Mouse (Mus musculus) cerebellum, postnatal 25 days (tissue): Measurements from ENCODE around the gene Cbarp.

Experiments
- DNase-seq, 2 experiments: peaks; one replicate each; pipeline ENCODE4 v3.0.0; 2021; ENCODE audit warnings: mixed read lengths in 2 of 2

The Cbarp gene

GRCm38 (mm10) chr10:80123932-80124562, 16.6 kb downstream of the Cbarp start:
- DNase-seq: no peak

GRCm38 (mm10) chr10:80121639-80122038, 19.0 kb downstream of the Cbarp start:
- DNase-seq: no peak

DNA sequence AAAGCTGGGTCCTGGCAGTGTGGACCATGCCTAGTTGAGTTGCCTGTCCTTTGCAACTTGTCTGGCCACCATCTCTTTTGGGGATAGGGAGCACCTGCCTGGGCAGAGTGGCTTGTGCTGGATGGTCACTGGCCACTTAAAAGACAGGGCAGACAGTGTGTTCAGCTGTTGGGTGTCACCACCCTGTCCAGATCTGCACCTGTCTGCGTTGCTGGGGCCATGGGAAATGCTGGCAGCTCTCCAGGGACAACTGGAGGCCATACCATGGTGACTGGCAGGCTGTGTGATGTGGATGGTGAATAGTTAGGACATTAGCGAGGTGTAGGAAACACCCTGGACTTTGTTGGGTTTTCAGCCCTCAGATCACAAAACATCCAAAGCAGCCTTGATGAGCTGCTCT, 20.5 kb downstream of the Cbarp start:
- peak in 1 of 2 experiments; percentile 38 for DNase-seq

- peak; percentile 49 to 73 for DNase-seq
Measured at GRCm38 (mm10) chr10:80118552-80118951, 22.1 kb downstream of the Cbarp start.

DNA sequence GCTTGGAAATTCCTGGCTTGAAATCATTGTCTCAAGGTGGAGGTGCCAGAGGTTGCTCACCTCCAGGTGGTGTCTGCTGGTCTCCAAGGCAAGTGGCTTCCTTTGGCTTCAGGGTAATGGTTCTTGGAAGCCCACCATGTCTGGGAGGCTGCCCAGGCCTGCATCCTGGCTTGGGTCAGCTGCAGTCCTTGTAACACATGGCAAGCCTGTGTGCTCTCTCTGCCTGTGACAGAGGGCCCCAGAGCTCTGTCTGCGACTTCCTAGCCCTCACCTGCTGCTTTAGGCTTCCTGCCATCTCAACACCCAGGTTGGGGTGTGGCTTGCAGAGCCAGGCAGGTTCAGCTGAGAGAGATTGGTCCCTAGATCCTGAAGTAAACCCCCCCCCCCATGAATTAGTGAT, 22.9 kb downstream of the Cbarp start:
- peak; percentile 63 to 73 for DNase-seq

- peak in 1 of 2 experiments; percentile 57 for DNase-seq
Measured at GRCm38 (mm10) chr10:80116927-80117691, 23.5 kb downstream of the Cbarp start.

GRCm38 (mm10) chr10:80116563-80116926, 24.1 kb downstream of the Cbarp start:
- DNase-seq: peak in 1 of 2 experiments; percentile 52

- no peak for DNase-seq
Measured at GRCm38 (mm10) chr10:80115944-80116335, 24.7 kb downstream of the Cbarp start.

- DNase-seq: peak; percentile 97 to 100
Measured at GRCm38 (mm10) chr10:80115290-80115943, 25.2 kb downstream of the Cbarp start, which contains the start of gene Stk11. Gene Stk11 (plus strand): TSS chr10:80115803.

- DNase-seq: peak; percentile 93 to 97
Measured at GRCm38 (mm10) chr10:80114341-80115284, 26.0 kb downstream of the Cbarp start.

DNA sequence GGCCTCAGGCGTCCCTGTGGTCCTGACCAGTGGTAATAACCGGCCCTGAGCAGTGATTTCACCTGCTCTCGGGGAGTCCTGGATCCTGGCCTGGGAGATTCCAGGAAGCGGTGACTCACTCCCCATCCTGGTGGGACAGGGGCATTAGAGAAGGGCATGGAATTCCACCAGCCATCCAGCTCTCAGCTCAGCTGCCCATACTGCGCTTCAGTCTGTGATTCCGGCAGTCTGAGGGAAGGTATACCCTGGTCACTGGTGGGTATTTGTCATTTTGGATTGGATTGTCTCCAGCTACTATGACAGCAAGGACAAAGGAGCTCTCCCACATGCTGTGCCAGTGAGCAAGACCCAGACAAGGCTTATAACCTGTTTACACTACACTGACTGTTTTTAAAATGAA, 33.0 kb downstream of the Cbarp start:
- no peak for DNase-seq

DNA sequence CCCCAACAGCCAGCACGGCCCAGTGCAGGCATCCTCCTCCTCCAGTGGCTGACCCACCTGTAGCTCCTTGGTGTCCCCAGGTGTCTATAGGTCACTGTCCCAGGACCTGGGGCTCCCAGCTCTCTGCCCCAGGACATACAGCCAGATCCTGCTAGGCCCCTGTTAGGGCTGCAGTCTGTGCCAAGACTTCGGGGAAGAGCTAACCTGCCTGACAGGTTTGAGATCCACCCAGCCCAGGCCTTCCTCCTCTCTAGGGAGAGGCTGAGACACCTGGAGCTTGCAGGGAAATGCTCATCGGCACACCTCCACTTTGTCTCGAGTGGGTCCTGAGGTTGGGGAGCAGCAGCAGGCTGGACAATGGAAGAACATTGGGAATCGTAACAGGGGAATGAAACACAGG, 34.7 kb downstream of the Cbarp start:
- DNase-seq: no peak

- no peak for DNase-seq
Measured at GRCm38 (mm10) chr10:80105460-80105859, 35.2 kb downstream of the Cbarp start, which contains the start of gene Sbno2. Gene Sbno2 (minus strand): TSS chr10:80105571.

DNA sequence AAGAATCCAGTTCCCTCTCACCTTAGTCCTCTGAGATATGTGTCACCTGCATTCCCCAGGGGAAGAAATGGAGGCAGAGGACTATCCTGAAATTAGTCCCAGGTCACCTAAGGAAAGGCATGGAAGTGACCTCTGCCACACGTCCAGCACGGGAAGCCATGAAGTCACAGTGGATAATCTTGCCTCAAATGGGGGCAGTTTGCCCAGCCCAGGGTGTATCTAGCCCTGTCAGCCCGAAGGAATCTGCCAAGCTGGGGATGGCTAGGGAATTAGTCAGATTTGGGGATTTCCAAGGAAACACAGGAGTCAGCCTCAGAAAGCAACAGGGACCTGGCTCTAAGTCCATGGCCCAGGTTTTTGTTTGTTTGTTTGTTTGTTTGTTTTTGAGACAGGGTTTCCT, 36.5 kb downstream of the Cbarp start:
- no peak for DNase-seq

DNA sequence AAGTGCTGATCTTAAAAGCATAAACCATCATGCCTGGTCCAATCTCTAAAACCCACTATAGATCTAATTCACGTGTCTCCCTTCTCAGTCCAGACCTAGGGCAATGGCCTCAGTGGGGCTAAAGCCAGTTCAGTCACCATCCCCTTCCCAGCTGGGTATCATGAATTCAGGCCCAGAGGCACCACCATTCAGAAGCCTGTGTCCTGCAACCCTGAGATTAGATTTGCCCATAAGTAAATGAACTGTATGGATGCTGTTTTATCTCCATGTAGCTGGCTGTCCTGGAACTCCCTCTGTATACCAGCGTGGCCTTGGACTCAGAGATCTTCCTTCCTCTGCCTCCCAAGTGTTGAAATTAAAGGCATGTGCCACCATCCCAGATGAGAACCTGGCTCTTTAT, 37.6 kb downstream of the Cbarp start:
- DNase-seq: no peak

GRCm38 (mm10) chr10:80102216-80102915, 38.3 kb downstream of the Cbarp start:
- DNase-seq: peak; percentile 85 to 92

DNA sequence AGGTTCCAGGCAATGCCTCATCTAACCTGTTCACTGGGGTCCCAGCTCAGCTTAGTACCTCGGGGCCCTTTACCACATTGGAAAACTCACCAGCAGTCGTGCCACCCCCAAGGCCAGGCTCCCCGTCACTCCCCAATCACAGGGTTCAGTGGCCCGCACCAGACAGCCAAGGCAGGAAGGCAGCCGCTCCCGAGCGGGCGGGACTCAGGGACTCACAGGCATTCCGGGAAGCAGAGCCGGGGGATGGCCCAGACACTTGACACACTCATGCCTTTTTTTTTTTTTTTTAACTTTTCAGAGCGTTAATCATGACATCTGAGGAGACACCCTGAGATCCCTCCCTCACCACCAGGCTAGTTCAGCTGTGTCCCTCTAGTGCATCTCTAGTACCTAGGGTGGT, 39.7 kb downstream of the Cbarp start:
- DNase-seq: no peak

GRCm38 (mm10) chr10:80098630-80099029, 42.0 kb downstream of the Cbarp start:
- DNase-seq: no peak

DNA sequence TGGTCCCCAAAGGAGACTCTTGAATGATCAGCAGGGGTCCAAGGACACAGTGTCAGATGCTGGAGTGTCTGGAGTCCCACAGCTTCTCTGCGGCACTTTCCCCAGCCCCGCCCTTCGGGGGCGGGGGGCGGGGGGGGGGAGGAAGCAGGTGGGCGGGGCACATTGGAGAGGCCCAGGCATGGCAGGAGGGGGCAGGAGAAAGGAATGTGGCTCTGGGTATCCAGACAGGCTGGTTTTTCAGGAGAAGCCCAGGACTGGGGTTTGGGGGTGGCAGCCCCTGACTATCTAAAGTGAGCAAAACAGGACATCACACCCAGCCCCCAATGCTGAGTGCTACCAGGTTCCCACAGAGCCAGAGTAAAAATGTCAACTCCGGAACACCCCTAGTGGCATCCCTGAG, 43.4 kb downstream of the Cbarp start:
- DNase-seq: no peak

- DNase-seq: no peak
Measured at GRCm38 (mm10) chr10:80095547-80095946, 45.1 kb downstream of the Cbarp start.

DNA sequence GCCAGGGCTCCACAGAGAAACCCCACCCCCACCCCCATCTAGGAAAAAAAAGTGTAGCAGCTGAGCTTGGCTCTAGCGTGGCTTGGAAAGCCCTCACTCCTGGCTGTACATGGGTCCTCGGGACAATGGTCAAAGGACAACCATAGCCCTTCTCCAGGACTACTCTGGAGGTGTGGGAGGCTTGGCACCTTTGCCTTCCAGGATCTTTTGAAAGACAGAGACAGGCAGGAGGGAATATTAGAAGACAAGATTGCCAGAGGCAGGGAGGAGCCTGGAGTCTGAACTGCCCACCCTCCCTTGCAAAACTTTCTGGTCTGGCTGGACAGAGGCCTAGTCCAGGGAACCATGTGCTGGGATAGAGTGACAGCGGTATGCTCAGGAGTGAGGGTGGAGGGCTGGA, 46.0 kb downstream of the Cbarp start:
- DNase-seq: no peak

DNA sequence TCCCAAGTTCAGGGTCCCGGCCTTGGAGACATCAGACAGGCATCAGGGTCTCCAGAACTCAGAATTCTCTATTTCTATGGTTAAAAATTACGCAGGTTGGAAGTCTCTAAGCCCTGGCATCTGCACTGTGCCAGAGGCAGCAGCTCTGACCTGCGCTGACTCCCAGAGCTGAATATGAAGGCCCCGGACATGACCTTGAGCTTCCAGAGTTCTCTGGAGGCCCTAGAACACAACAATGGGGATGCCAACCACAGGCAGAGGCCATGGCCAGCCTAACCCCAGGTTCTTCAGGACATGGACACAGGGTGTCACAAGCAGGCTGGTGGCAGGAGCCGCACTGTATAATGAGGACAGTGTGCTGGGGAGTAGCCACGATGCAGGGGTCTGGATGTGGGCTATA, 46.5 kb downstream of the Cbarp start:
- no peak for DNase-seq
